Mouse (Mus musculus): ENCODE results near the gene Abraxas1. TPM values are rescaled to one million over a fixed set of nuclear protein-coding genes. Genes with fewer than 3 reads are reported as not detected.

Gene Abraxas1
- total RNA-seq, 1 experiment: 19.5 TPM

GRCm38 (mm10) chr5:100760049-100760663 is 60.6 kb downstream of the Abraxas1 start:
- TF ChIP-seq MAFK (IDR thresholded peaks at IDR 0.05; ENCODE audit: insufficient read depth, low read depth, low read length): no peak
- TF ChIP-seq HCFC1 (IDR thresholded peaks at IDR 0.05; ENCODE audit: borderline replicate concordance, insufficient read depth, low read length): no peak
- TF ChIP-seq ZC3H11A (IDR thresholded peaks at IDR 0.05; ENCODE audit: borderline replicate concordance, low read depth, low read length): no peak
- TF ChIP-seq CHD2 (IDR thresholded peaks at IDR 0.05; ENCODE audit: low read depth, low read length): no peak
- TF ChIP-seq ZNF384 (IDR thresholded peaks at IDR 0.05; ENCODE audit: low read depth, low read length): no peak
- peaks cover 22% of the 10 kb centered on the region for H3K36me3 ChIP-seq (ENCODE audit: control insufficient read depth, insufficient read depth, low read length, poor library complexity, severe bottlenecking)
- in situ Hi-C loops (cut with MboI; ENCODE audit: low sequenced_read_pairs in 2 of 2, unreplicated experiment in 2 of 2): no loop called here

GRCm38 (mm10) chr5:100758121-100758520 is 62.6 kb downstream of the Abraxas1 start:
- TF ChIP-seq ZNF384 (IDR thresholded peaks at IDR 0.05; ENCODE audit: low read depth, low read length) (no peak), MAFK (IDR thresholded peaks at IDR 0.05; ENCODE audit: insufficient read depth, low read depth, low read length) (no peak)
- no peaks in the 10 kb centered on the region for H3K4me1 ChIP-seq (ENCODE audit: control insufficient read depth in 2 of 2, insufficient read depth in 2 of 2, low read length in 2 of 2, poor library complexity in 1 of 2)
- in situ Hi-C loops (cut with MboI; ENCODE audit: low sequenced_read_pairs in 2 of 2, unreplicated experiment in 2 of 2): no loop called here
- H3K4me3 ChIP-seq (ENCODE audit: insufficient read depth in 1 of 2, low read depth in 1 of 2, low read length in 2 of 2, poor library complexity in 1 of 2, severe bottlenecking in 1 of 2): no peak overlapping the region
- H3K36me3 ChIP-seq (ENCODE audit: control insufficient read depth, insufficient read depth, low read length, poor library complexity, severe bottlenecking): peaks cover 8% of the 10 kb centered on the region
- H3K9ac ChIP-seq (ENCODE audit: insufficient read depth, low read depth, low read length, poor library complexity, severe bottlenecking): no peak overlapping the region
- H3K9me3 ChIP-seq (ENCODE audit: control insufficient read depth, insufficient read depth, low read depth, low read length): no peaks in the 10 kb centered on the region
- DNase-seq (ENCODE audit: low read depth, low spot score): no peak
- no peak overlapping the region for H3K27ac ChIP-seq (ENCODE audit: insufficient read depth, low read depth, low read length, poor library complexity, severe bottlenecking)

More at GRCm38 (mm10) chr5:100760049-100760663, 60.6 kb downstream of the Abraxas1 start:
- no peak overlapping the region for H3K9ac ChIP-seq (ENCODE audit: insufficient read depth, low read depth, low read length, poor library complexity, severe bottlenecking)
- no peaks in the 10 kb centered on the region; a peak in 2 of 4 replicates for H3K4me1 ChIP-seq (ENCODE audit: control insufficient read depth in 2 of 2, insufficient read depth in 2 of 2, low read length in 2 of 2, poor library complexity in 1 of 2)
- H3K9me3 ChIP-seq (ENCODE audit: control insufficient read depth, insufficient read depth, low read depth, low read length): no peaks in the 10 kb centered on the region
- no peak overlapping the region for H3K4me3 ChIP-seq (ENCODE audit: insufficient read depth in 1 of 2, low read depth in 1 of 2, low read length in 2 of 2, poor library complexity in 1 of 2, severe bottlenecking in 1 of 2)
- DNase-seq (ENCODE audit: low read depth, low spot score): no peak
- no peak overlapping the region for H3K27ac ChIP-seq (ENCODE audit: insufficient read depth, low read depth, low read length, poor library complexity, severe bottlenecking)

Other genes with a start within 250 kb of the Abraxas1 start
- gene Plac8, start 248.7 kb downstream of the Abraxas1 start, total RNA-seq (2012; rRNA removed): 28.1 and 30.5 TPM in 2 replicates
- 27.4 and 43.9 TPM in 2 replicates for gene Coq2, start 145.8 kb downstream of the Abraxas1 start, total RNA-seq (2012; rRNA removed)
- gene Hpse, start 101.2 kb downstream of the Abraxas1 start, total RNA-seq (2012; rRNA removed): 0.32 and 1.2 TPM in 2 replicates
- 30.1 and 39.4 TPM in 2 replicates for gene Helq, start 22.4 kb downstream of the Abraxas1 start, total RNA-seq (2012; rRNA removed)
- 53.8 and 72.8 TPM in 2 replicates for gene Mrps18c, start 22.3 kb downstream of the Abraxas1 start, total RNA-seq (2012; rRNA removed)
- gene Gpat3, start 24.7 kb upstream of the Abraxas1 start, total RNA-seq (2012; rRNA removed): 5.6 and 9.3 TPM in 2 replicates

Data from ES-E14 (cell line).